Mouse (Mus musculus): ENCODE results near the gene Zfp853. TPM values are rescaled to one million over a fixed set of nuclear protein-coding genes. Genes with fewer than 3 reads are reported as not detected.

Zfp853 gene
- polyA plus RNA-seq, 1 experiment: 0.96 TPM

- Histone ChIP-seq H3K27ac (ENCODE audit: control insufficient read depth, insufficient read depth, low read length) (no peak overlapping the region), H3K27me3 (ENCODE audit: control insufficient read depth, insufficient read depth, low read length) (peaks cover 8% of the 10 kb centered on the region; the same call in 1 of the 2 replicates), H3K4me1 (replicated peaks; ENCODE audit: control insufficient read depth, insufficient read depth, low read length) (0 out of 2 replicates have a peak, but pooled peaks cover 2% of the 10 kb centered on the region), H3K36me3 (ENCODE audit: control insufficient read depth, insufficient read depth, low read length) (peaks cover 28% of the 10 kb centered on the region), H3K4me3 (ENCODE audit: control insufficient read depth, insufficient read depth, low read length) (no peak overlapping the region)
- TF ChIP-seq POLR2A (IDR thresholded peaks at IDR 0.05; ENCODE audit: control insufficient read depth, extremely low read depth, insufficient read depth, low read length, poor library complexity) (no peak), CTCF (IDR thresholded peaks at IDR 0.05; ENCODE audit: borderline replicate concordance, control insufficient read depth, extremely low read depth, insufficient read depth, low read length, poor library complexity) (no peak)
- no peak for DNase-seq
- 98% methylated on average over 9 of the region's 9 CpGs for WGBS
Observed at GRCm38 (mm10) chr5:143297986-143298385, 4.6 kb upstream of the Zfp853 start.

GRCm38 (mm10) chr5:143295330-143295729 is 1.9 kb upstream of the Zfp853 start:
- Histone ChIP-seq H3K4me1 (replicated peaks; ENCODE audit: control insufficient read depth, insufficient read depth, low read length) (0 out of 2 replicates have a peak, but pooled peaks cover 2% of the 10 kb centered on the region), H3K27ac (ENCODE audit: control insufficient read depth, insufficient read depth, low read length) (no peak overlapping the region), H3K4me3 (ENCODE audit: control insufficient read depth, insufficient read depth, low read length) (no peak overlapping the region), H3K36me3 (ENCODE audit: control insufficient read depth, insufficient read depth, low read length) (peaks cover 8% of the 10 kb centered on the region), H3K27me3 (ENCODE audit: control insufficient read depth, insufficient read depth, low read length) (peaks cover 8% of the 10 kb centered on the region; the same call in 1 of the 2 replicates)
- no peak for DNase-seq
- WGBS: 94% methylated on average over 2 of the region's 2 CpGs
- TF ChIP-seq CTCF (IDR thresholded peaks at IDR 0.05; ENCODE audit: borderline replicate concordance, control insufficient read depth, extremely low read depth, insufficient read depth, low read length, poor library complexity): no peak
- no peak for TF ChIP-seq POLR2A (IDR thresholded peaks at IDR 0.05; ENCODE audit: control insufficient read depth, extremely low read depth, insufficient read depth, low read length, poor library complexity)

- DNase-seq: no peak
- H3K27ac ChIP-seq (ENCODE audit: control insufficient read depth, insufficient read depth, low read length): no peak overlapping the region
- H3K4me1 ChIP-seq (replicated peaks; ENCODE audit: control insufficient read depth, insufficient read depth, low read length): 0 out of 2 replicates have a peak, but pooled peaks cover 2% of the 10 kb centered on the region
- peaks cover 4% of the 10 kb centered on the region for H3K36me3 ChIP-seq (ENCODE audit: control insufficient read depth, insufficient read depth, low read length)
- no peak for TF ChIP-seq POLR2A (IDR thresholded peaks at IDR 0.05; ENCODE audit: control insufficient read depth, extremely low read depth, insufficient read depth, low read length, poor library complexity)
- no peak for TF ChIP-seq CTCF (IDR thresholded peaks at IDR 0.05; ENCODE audit: borderline replicate concordance, control insufficient read depth, extremely low read depth, insufficient read depth, low read length, poor library complexity)
- peaks cover 8% of the 10 kb centered on the region; the same call in 1 of the 2 replicates for H3K27me3 ChIP-seq (ENCODE audit: control insufficient read depth, insufficient read depth, low read length)
- 94% methylated on average over 3 of the region's 3 CpGs for WGBS
- no peak overlapping the region for H3K4me3 ChIP-seq (ENCODE audit: control insufficient read depth, insufficient read depth, low read length)
Observed at GRCm38 (mm10) chr5:143294862-143295261, 1.4 kb upstream of the Zfp853 start.

- 10% methylated on average over 16 of the region's 19 CpGs for WGBS
- TF ChIP-seq CTCF (IDR thresholded peaks at IDR 0.05; ENCODE audit: borderline replicate concordance, control insufficient read depth, extremely low read depth, insufficient read depth, low read length, poor library complexity): no peak
- no peak for TF ChIP-seq POLR2A (IDR thresholded peaks at IDR 0.05; ENCODE audit: control insufficient read depth, extremely low read depth, insufficient read depth, low read length, poor library complexity)
- Histone ChIP-seq H3K27me3 (ENCODE audit: control insufficient read depth, insufficient read depth, low read length) (peaks cover 17% of the 10 kb centered on the region; the same call in 1 of the 2 replicates), H3K4me1 (replicated peaks; ENCODE audit: control insufficient read depth, insufficient read depth, low read length) (peaks cover 7% of the 10 kb centered on the region), H3K36me3 (ENCODE audit: control insufficient read depth, insufficient read depth, low read length) (no peaks in the 10 kb centered on the region), H3K4me3 (ENCODE audit: control insufficient read depth, insufficient read depth, low read length) (no peak overlapping the region), H3K27ac (ENCODE audit: control insufficient read depth, insufficient read depth, low read length) (no peak overlapping the region)
- no peak for DNase-seq
Observed at GRCm38 (mm10) chr5:143292879-143293278, 544 bp downstream of the Zfp853 start.

GRCm38 (mm10) chr5:143289299-143289698 is 4.1 kb downstream of the Zfp853 start:
- 67% methylated on average over 9 of the region's 9 CpGs for WGBS
- Histone ChIP-seq H3K4me1 (replicated peaks; ENCODE audit: control insufficient read depth, insufficient read depth, low read length) (peaks cover 11% of the 10 kb centered on the region), H3K4me3 (ENCODE audit: control insufficient read depth, insufficient read depth, low read length) (no peak overlapping the region), H3K27me3 (ENCODE audit: control insufficient read depth, insufficient read depth, low read length) (peaks cover 20% of the 10 kb centered on the region; the same call in 1 of the 2 replicates), H3K36me3 (ENCODE audit: control insufficient read depth, insufficient read depth, low read length) (no peaks in the 10 kb centered on the region), H3K27ac (ENCODE audit: control insufficient read depth, insufficient read depth, low read length) (no peak overlapping the region)
- TF ChIP-seq POLR2A (IDR thresholded peaks at IDR 0.05; ENCODE audit: control insufficient read depth, extremely low read depth, insufficient read depth, low read length, poor library complexity) (no peak), CTCF (IDR thresholded peaks at IDR 0.05; ENCODE audit: borderline replicate concordance, control insufficient read depth, extremely low read depth, insufficient read depth, low read length, poor library complexity) (no peak)
- DNase-seq: no peak

- Histone ChIP-seq H3K4me3 (ENCODE audit: control insufficient read depth, insufficient read depth, low read length) (no peak overlapping the region), H3K36me3 (ENCODE audit: control insufficient read depth, insufficient read depth, low read length) (no peaks in the 10 kb centered on the region), H3K27ac (ENCODE audit: control insufficient read depth, insufficient read depth, low read length) (no peak overlapping the region), H3K4me1 (replicated peaks; ENCODE audit: control insufficient read depth, insufficient read depth, low read length) (peaks cover 11% of the 10 kb centered on the region), H3K27me3 (ENCODE audit: control insufficient read depth, insufficient read depth, low read length) (peaks cover 14% of the 10 kb centered on the region; the same call in 1 of the 2 replicates)
- no peak for TF ChIP-seq POLR2A (IDR thresholded peaks at IDR 0.05; ENCODE audit: control insufficient read depth, extremely low read depth, insufficient read depth, low read length, poor library complexity)
- no peak for TF ChIP-seq CTCF (IDR thresholded peaks at IDR 0.05; ENCODE audit: borderline replicate concordance, control insufficient read depth, extremely low read depth, insufficient read depth, low read length, poor library complexity)
- WGBS: 7% methylated on average over 9 of the region's 9 CpGs
- DNase-seq: no peak
Observed at GRCm38 (mm10) chr5:143288378-143288911, 5.0 kb downstream of the Zfp853 start.

Data from thymus, adult 2 months (tissue).